Mouse (Mus musculus) embryo, embryonic 10 days (tissue): ENCODE measurements around the gene Glg1.
"Not testable (repeated sequence)": the region's sequence is repeated elsewhere in the genome, so short reads cannot be mapped to it uniquely, and the experiment has no call there.

Experiments
- DNase-seq: peaks from one replicate; pipeline ENCODE4 v3.0.0-alpha.2; 2015; ENCODE audit warnings: low spot score

Glg1 gene

DNA sequence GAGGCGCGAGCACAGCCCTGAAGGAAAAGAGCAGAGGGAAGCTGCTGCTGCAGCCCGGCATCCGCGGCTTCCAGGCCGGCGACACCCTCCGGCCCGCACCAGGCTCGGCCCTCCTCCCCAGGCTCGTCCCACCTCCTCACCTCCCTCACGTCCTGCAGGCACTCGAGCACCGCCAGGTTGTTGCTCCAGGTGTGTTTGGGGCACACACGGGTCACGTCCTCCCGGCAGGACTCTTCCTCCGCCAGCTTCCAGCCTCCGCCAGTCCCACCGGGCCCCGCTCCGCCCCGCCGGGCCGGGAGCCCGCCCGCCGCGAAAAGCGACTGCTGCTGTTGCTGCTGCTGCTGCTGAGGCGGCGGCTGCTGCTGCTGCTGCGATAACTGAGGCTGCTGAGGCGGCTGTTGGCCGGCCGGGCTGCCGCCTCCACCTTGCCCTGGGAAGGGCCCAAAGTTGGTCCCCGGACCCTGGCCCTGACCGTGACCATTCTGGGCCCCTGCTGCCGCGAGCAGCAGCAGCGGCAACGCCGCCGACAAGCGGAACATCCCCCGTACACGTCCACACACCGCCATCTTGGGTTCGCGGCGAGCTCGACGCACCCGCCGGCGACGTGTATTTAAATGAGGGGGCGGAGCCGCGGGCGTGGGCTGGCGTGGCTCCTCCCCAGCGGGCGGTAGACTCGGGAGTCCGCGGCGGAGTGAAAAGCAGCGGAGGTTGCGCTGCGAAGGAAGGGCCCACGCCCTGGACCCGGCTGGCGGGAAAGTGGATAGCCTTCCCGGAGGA, at the start of gene Glg1:
TSS of gene Glg1 (minus strand) at position 586 of the 777 bp plus-strand sequence.
- peak; percentile 95 for DNase-seq

DNA sequence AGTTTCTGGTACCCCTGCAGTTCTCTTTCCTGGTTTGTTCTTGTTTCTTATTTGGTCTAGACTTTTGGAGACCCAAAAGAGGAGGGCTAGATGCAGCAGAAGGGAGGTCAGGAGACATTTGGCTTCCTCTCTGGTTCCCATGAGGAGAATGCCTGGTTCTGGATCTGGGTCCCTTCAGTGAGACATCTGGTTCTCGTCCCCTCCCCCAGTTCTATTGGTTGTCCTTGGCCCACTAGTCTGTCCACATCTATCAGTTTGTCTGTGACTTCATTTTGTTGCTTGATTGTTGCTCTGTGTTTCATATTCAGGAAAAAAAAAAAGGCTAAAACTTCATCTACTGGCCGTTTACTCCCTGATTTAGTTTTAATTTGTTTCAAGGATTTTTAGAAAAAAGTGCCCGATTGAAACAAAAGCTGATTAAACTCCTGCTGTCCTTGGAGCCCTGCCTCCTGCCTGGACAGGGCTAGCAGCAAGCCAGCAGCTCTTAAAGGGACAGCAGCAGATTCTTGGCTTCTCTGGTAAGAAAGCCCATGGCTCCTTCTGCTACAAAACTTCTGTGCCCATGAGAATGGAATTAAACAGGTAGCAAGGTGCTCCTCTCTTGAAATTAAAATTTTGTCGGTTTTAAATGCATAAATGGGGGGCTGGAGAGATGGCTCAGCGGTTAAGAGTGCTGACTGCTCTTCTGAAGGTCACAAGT, 46.2 kb upstream of the Glg1 start:
- DNase-seq, result no peak

GRCm38 (mm10) chr8:111304359-111304758, 45.3 kb upstream of the Glg1 start:
- no peak for DNase-seq

- not testable (repeated sequence) for DNase-seq
Measured at GRCm38 (mm10) chr8:111303076-111303803, 44.2 kb upstream of the Glg1 start.

DNA sequence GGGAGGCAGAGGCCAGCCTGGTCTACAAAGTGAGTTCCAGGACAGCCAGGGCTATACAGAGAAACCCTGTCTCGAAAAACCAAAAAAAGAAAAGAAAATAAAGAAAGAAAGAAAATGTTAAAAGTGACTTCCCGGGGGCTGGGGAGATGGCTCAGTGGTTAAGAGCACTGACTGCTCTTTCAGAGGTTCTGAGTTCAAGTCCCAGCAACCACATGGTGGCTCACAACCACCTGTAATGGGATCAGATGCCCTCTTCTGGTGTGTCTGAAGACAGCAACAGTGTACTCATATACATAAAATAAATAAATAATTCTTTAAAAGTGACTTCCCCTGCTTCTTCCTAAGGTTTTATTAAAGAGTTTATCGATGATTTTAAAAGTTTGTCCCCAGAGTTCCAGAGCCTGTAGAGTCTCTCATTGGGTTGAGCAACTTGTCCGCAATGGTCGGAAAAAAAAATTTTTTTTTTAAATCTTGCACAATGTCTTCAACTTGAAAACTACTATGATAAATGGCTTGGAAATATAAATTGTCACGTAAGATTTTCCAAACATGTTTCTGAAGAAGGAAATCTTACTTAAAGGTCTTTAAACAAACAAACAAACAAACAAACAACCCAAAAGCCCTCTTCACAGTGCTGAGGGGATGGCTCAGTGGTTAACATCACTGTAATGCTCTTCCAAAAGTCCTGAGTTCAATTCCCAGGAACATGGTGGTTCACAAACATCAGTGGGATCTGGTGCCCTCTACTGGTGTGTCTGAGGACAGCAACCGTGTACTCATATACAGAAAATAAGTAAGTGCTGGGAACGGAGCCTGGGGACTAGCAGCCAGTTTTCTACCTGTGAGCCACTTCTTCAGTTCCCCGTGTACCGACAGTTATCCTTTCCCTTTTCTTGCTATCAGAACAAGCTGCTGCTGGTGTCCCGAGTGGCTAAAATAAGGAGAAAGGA, 41.9 kb upstream of the Glg1 start:
- no peak for DNase-seq

- DNase-seq, result peak; percentile 99
Measured at GRCm38 (mm10) chr8:111299821-111300568, 41.0 kb upstream of the Glg1 start, which contains the start of gene Rfwd3. Rfwd3 (minus strand) TSS chr8:111300222.

- peak; percentile 63 for DNase-seq
Measured at GRCm38 (mm10) chr8:111299363-111299820, 40.4 kb upstream of the Glg1 start.

DNA sequence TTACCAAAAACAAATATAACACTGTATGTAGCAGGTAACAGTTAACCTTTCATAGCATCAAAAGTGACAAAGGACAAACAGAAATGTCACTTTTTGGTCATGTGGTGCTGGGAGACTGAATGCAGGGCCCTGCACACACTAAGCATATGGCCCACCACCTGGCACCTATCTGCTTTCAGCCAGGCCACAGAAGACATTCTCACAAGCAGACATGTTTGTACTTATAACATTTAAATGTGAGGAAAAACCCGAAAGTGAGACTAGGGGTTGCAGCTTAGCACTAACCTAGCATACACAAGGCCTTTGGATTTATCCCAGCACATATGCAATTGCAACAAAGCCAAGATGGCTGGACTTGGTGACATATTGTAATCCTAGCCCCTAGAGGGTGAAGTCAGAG, 39.0 kb upstream of the Glg1 start:
- no peak for DNase-seq

DNA sequence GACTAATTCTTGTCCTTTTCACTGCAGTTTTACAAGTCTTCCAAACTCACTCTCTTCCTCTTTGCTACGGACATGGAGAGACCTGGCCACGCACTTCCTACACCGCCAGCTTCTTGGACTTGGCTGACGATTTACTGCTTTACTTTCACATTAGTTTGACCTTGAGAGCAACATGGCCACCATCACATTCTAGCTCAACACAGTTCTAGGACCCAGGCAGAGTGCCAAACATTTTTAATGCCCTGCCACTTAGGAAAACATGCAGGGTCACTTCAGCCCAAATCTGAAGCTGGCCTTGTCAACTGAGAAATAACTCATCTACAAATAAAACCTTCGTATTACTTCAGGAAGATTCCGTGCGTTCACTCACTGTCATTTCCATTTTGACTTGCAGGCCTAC, 32.7 kb upstream of the Glg1 start:
- no peak for DNase-seq

- no peak for DNase-seq
Measured at GRCm38 (mm10) chr8:111290586-111290985, 31.6 kb upstream of the Glg1 start.

- DNase-seq, result no peak
Measured at GRCm38 (mm10) chr8:111285603-111286002, 26.6 kb upstream of the Glg1 start.

- no peak for DNase-seq
Measured at GRCm38 (mm10) chr8:111282093-111282492, 23.1 kb upstream of the Glg1 start.

DNA sequence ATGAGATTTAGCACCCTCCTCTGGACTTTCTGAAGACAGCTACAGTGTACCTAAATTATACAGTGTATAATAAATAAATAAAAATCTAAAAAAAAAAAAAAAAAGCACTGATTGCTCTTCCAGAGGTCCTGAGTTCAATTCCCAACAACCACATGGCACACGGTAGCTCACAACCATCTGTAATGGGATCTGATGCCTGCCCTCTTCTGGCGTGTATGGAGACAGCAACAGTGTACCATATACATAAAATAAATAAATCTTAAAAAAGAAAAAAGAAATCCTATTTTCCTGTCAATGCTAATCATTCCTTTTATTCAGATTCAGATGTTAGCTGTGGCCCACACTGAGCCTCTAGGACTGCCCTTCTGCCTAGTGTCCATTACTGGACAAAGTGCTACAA, 9.3 kb upstream of the Glg1 start:
- no peak for DNase-seq

DNA sequence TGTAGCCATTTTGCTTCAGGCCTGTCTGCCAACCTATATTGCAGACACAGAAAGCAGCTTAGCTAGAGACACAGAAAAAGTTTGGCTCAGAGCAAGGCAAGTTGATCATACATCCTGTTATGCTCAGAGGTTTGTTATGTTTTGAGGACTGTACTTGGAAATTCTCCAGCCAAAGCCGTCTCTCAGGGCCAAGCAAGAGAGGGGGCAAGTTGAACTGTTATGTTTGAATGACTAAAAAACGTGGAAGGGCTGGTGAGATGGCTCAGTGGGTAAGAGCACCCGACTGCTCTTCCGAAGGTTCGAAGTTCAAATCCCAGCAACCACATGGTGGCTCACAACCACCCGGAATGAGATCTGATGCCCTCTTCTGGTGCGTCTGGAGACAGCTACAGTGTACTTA, 7.1 kb upstream of the Glg1 start:
- not testable (repeated sequence) for DNase-seq

DNA sequence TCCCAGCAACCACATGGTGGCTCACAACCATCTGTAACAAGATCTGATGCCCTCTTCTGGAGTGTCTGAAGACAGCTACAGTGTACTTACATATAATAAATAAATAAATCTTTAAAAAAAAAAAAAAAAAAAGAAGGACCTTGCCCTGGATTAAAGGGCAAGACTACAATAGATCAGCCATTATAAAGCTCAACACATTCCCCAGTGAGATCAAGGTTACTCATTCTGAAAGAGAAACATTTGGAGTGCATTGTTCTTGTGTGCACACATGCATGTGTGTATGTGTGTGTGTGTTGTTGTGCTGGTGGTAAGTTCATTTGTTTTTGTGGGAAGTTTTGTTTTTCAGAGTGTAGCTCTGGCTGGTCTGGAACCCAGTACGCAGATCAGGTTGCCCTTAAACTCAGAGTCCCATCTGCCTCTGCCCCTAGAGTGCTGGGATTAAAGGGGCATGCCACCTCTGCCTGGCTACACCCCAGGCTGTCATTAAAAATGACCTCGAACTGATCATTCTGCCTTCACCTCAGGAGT, 5.7 kb upstream of the Glg1 start:
- DNase-seq, result no peak

DNA sequence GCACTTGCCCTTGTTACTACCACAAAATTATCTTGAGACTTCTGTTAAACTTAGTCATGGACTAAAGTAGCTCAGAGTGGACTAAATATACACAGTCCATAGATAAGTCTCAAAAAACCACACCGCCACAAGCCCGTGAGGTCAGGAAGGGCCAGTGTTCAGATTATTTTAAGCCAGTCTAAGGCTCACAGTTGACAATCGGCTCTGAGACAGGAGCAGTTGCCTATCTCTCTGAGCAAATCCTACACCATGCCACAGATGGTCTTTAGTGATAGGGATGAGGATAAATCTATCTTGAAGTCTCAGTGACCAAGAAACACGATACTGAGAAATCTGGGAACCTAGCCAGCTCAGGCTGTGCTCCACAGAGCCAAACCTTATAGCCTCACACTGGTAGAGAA, 3.0 kb upstream of the Glg1 start:
- DNase-seq, result no peak

DNA sequence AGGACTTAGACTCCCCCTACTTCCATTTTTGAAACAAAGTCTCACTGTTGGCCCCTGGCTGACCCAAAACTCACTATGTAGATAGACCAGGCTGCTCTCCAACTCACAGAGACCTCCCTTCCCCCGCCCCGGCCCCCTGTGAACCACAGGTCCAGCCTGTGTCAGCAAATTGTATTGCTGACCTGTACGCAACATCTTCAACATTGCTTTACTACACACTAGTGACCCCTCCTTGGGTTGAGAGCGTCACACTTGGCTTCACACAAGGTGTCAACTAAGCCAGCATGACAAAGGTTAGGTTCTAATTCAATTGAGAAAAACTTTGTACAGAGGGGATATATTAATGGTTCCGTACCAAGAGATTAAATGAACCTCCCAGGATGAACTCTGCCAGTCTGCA, 1.2 kb upstream of the Glg1 start:
- DNase-seq, result no peak

- DNase-seq, result no peak
Measured at GRCm38 (mm10) chr8:111259408-111259741, 359 bp upstream of the Glg1 start.

- peak; percentile 72 for DNase-seq
Measured at GRCm38 (mm10) chr8:111258010-111258630, 896 bp downstream of the Glg1 start.

GRCm38 (mm10) chr8:111252487-111253112, 6.4 kb downstream of the Glg1 start:
- DNase-seq, result no peak
